8 mouse cellular contexts compared by ENCODE assay signal in genomic region chr5:121834991-121835747, GRCm38 (mm10). TPM values are rescaled to one million over a fixed set of nuclear protein-coding genes. Genes with fewer than 3 reads are reported as not detected.
DNase-seq lines count a peak whose midpoint lies in the region; ATAC-seq and TF ChIP-seq lines count a peak whose summit lies in the region.

No protein-coding gene starts in this region.

- H3K27ac ChIP-seq in ES-Bruce4 (ENCODE audit: insufficient read depth, low read length), result no peak overlapping the region
- no peak overlapping the region for H3K27ac ChIP-seq in hindbrain, embryonic 10.5 days
- H3K27ac ChIP-seq in liver, postnatal 0 days (ENCODE audit: low read depth), result peak overlapping the region; percentile 100
- peak overlapping the region; percentile 87 for H3K27ac ChIP-seq in stomach, embryonic 16.5 days (ENCODE audit: low read length)

- TF ChIP-seq POLR2A in ES-Bruce4 (IDR thresholded peaks at IDR 0.05; ENCODE audit: insufficient read depth, low read length), result no peak

- no peak for TF ChIP-seq CTCF in ES-Bruce4 (IDR thresholded peaks at IDR 0.05; ENCODE audit: low read depth, low read length)
- no peak for TF ChIP-seq CTCF in liver, postnatal 0 days (IDR thresholded peaks at IDR 0.05; ENCODE audit: low read depth)

- 52% methylated on average over 12 of the region's 12 CpGs for WGBS in hindbrain, embryonic 10.5 days
- 17% methylated on average over 12 of the region's 12 CpGs for WGBS in liver, postnatal 0 days (ENCODE audit: insufficient replicate concordance)
- 36% methylated on average over 12 of the region's 12 CpGs for WGBS in stomach, embryonic 16.5 days

- DNase-seq in hindbrain, embryonic 10.5 days (ENCODE audit: low spot score), result no peak
- no peak for DNase-seq in liver, postnatal 0 days
- DNase-seq in ovary, postnatal 36 days (ENCODE audit: low spot score), result no peak
- no peak for DNase-seq in gastrocnemius, postnatal 25 days

- H3K4me3 ChIP-seq in erythroblast, embryonic 14.5 days (replicated peaks), result peak overlapping the region; percentile 84
- H3K4me3 ChIP-seq in ES-Bruce4 (ENCODE audit: low read depth, low read length), result peak overlapping the region; percentile 51; the same call in 1 of the 2 replicates
- H3K4me3 ChIP-seq in hindbrain, embryonic 10.5 days, result peak overlapping the region; percentile 78
- peak overlapping the region; percentile 90 for H3K4me3 ChIP-seq in liver, postnatal 0 days (ENCODE audit: low read depth, low read length)
- peak overlapping the region; percentile 70 for H3K4me3 ChIP-seq in stomach, embryonic 16.5 days (replicated peaks; ENCODE audit: low read length)

- H3K4me1 ChIP-seq in erythroblast, embryonic 14.5 days (ENCODE audit: control insufficient read depth), result peaks cover 79% of the 10 kb centered on the region
- peaks cover 11% of the 10 kb centered on the region for H3K4me1 ChIP-seq in ES-Bruce4 (ENCODE audit: control insufficient read depth, insufficient read depth, low read length)
- H3K4me1 ChIP-seq in hindbrain, embryonic 10.5 days (replicated peaks), result peaks cover 70% of the 10 kb centered on the region
- peaks cover 62% of the 10 kb centered on the region for H3K4me1 ChIP-seq in liver, postnatal 0 days (ENCODE audit: insufficient read depth)
- H3K4me1 ChIP-seq in stomach, embryonic 16.5 days (ENCODE audit: control insufficient read depth, insufficient read depth, low read length), result peaks cover 50% of the 10 kb centered on the region

- H3K9ac ChIP-seq in ES-Bruce4 (ENCODE audit: low read depth, poor library complexity, severe bottlenecking), result peak overlapping the region; percentile 94; the same call in 1 of the 2 replicates
- peak overlapping the region; percentile 97 for H3K9ac ChIP-seq in liver, postnatal 0 days (replicated peaks)
- H3K9ac ChIP-seq in stomach, embryonic 16.5 days (ENCODE audit: low read length), result peak overlapping the region; percentile 83

- H3K9me3 ChIP-seq in erythroblast, embryonic 14.5 days (ENCODE audit: control insufficient read depth, low read length), result no peaks in the 10 kb centered on the region
- H3K9me3 ChIP-seq in ES-Bruce4 (replicated peaks; ENCODE audit: control insufficient read depth, insufficient read depth, low read length, poor library complexity, severe bottlenecking), result no peaks in the 10 kb centered on the region
- no peaks in the 10 kb centered on the region for H3K9me3 ChIP-seq in hindbrain, embryonic 10.5 days
- H3K9me3 ChIP-seq in liver, postnatal 0 days (ENCODE audit: low read length), result no peaks in the 10 kb centered on the region
- no peaks in the 10 kb centered on the region for H3K9me3 ChIP-seq in stomach, embryonic 16.5 days (replicated peaks; ENCODE audit: control insufficient read depth, low read length)

- H3K36me3 ChIP-seq in erythroblast, embryonic 14.5 days (ENCODE audit: control insufficient read depth), result peaks cover 24% of the 10 kb centered on the region
- H3K36me3 ChIP-seq in ES-Bruce4 (ENCODE audit: control insufficient read depth, insufficient read depth, low read length, poor library complexity, severe bottlenecking), result no peaks in the 10 kb centered on the region
- H3K36me3 ChIP-seq in hindbrain, embryonic 10.5 days, result no peaks in the 10 kb centered on the region
- peaks cover 6% of the 10 kb centered on the region; the same call in 1 of the 2 replicates for H3K36me3 ChIP-seq in liver, postnatal 0 days (replicated peaks; ENCODE audit: insufficient read depth, low read length)
- H3K36me3 ChIP-seq in stomach, embryonic 16.5 days (ENCODE audit: control insufficient read depth, insufficient read depth, low read length), result no peaks in the 10 kb centered on the region

- ATAC-seq in erythroblast, adult 5-6 weeks (replicated peaks; ENCODE audit: low FRiP score, poor library complexity, severe bottlenecking), result no peak
- ATAC-seq in liver, postnatal 0 days, result no peak
- no peak for ATAC-seq in stomach, embryonic 16.5 days (ENCODE audit: insufficient read depth, low FRiP score)

- peaks cover 24% of the 10 kb centered on the region for H3K27me3 ChIP-seq in erythroblast, embryonic 14.5 days (ENCODE audit: control insufficient read depth)
- H3K27me3 ChIP-seq in ES-Bruce4 (ENCODE audit: control insufficient read depth, insufficient read depth, low read length, poor library complexity, severe bottlenecking), result no peaks in the 10 kb centered on the region
- H3K27me3 ChIP-seq in hindbrain, embryonic 10.5 days (ENCODE audit: insufficient read depth, poor library complexity, severe bottlenecking), result peaks cover 83% of the 10 kb centered on the region
- H3K27me3 ChIP-seq in liver, postnatal 0 days (ENCODE audit: insufficient read depth, low read length), result no peaks in the 10 kb centered on the region
- H3K27me3 ChIP-seq in stomach, embryonic 16.5 days (ENCODE audit: control insufficient read depth, insufficient read depth, low read length), result no peaks in the 10 kb centered on the region

- peak overlapping the region; percentile 92 for H3K4me2 ChIP-seq in liver, postnatal 0 days (ENCODE audit: low read depth, low read length)
- peak overlapping the region; percentile 83 for H3K4me2 ChIP-seq in stomach, embryonic 16.5 days (ENCODE audit: low read depth, low read length)

- TF ChIP-seq EP300 in ES-Bruce4 (IDR thresholded peaks at IDR 0.05; ENCODE audit: insufficient read depth, low read depth, low read length), result no peak
- no peak for TF ChIP-seq EP300 in liver, postnatal 0 days (IDR thresholded peaks at IDR 0.05; ENCODE audit: low read depth)

RNA-seq across cellular contexts. Expression of gene Sh2b3, which starts 2.3 kb away (rescaled TPM):
- 1.8 and 2.0 TPM in 2 replicates for polyA plus RNA-seq in erythroblast, embryonic 14.5 days (2012)
- total RNA-seq in erythroblast, adult 5-6 weeks (2015; ENCODE audit: low replicate concordance), result 9.0 and 18.1 TPM in 2 replicates
- total RNA-seq in erythroblast, adult 5-6 weeks (2017; ENCODE audit: low replicate concordance), result 5.5 and 6.0 TPM in 2 replicates
- 8.0 and 8.5 TPM in 2 replicates for polyA plus RNA-seq in ES-Bruce4 (2011; ENCODE audit: insufficient read depth, insufficient read length, low read depth, missing spikeins)
- polyA plus RNA-seq in hindbrain, embryonic 10.5 days (2016; fragmentation: Nextera tagmentation; extraction: Ambion mirVana), result 9.3 and 11.1 TPM in 2 replicates
- 9.0 and 9.1 TPM in 2 replicates for polyA plus RNA-seq in liver, postnatal 0 days (2015; fragmentation: Nextera tagmentation; extraction: Ambion mirVana)
- polyA plus RNA-seq in stomach, embryonic 16.5 days (2015; fragmentation: Nextera tagmentation; extraction: Ambion mirVana), result 8.3 and 8.8 TPM in 2 replicates
- total RNA-seq in gastrocnemius, postnatal 25 days (2021), result 10 to 100 TPM; 12.1 to 14.9 TPM

RNA-seq across cellular contexts. Expression of gene Pheta1, which starts 13.6 kb away (rescaled TPM):
- polyA plus RNA-seq in erythroblast, embryonic 14.5 days (2012), result 0.16 and 0.17 TPM in 2 replicates
- 0.19 and 0.84 TPM in 2 replicates for total RNA-seq in erythroblast, adult 5-6 weeks (2015; ENCODE audit: low replicate concordance)
- 0.70 TPM in 1 of 2 replicates, not detected in the other for total RNA-seq in erythroblast, adult 5-6 weeks (2017; ENCODE audit: low replicate concordance)
- 5.8 TPM in 2 replicates for polyA plus RNA-seq in ES-Bruce4 (2011; ENCODE audit: insufficient read depth, insufficient read length, low read depth, missing spikeins)
- 44.8 and 54.5 TPM in 2 replicates for polyA plus RNA-seq in hindbrain, embryonic 10.5 days (2016; fragmentation: Nextera tagmentation; extraction: Ambion mirVana)
- polyA plus RNA-seq in liver, postnatal 0 days (2015; fragmentation: Nextera tagmentation; extraction: Ambion mirVana), result 4.8 and 5.7 TPM in 2 replicates
- 16.9 and 17.4 TPM in 2 replicates for polyA plus RNA-seq in stomach, embryonic 16.5 days (2015; fragmentation: Nextera tagmentation; extraction: Ambion mirVana)
- 1 to 10 TPM; 4.3 to 4.9 TPM for total RNA-seq in gastrocnemius, postnatal 25 days (2021)

Comparison
In these comparisons a context has a peak if more than half of its experiments do, and no peak if none do; other contexts are left out.
1. H3K27ac ChIP-seq: peak in liver, postnatal 0 days (single experiment) and stomach, embryonic 16.5 days (single experiment); none in ES-Bruce4 (single experiment) and hindbrain, embryonic 10.5 days (single experiment).
2. Peak in every context shown above with its lines, with median percentiles within 50 percentile points of each other: H3K4me3 ChIP-seq and H3K9ac ChIP-seq.